Mouse (Mus musculus): Measurements from ENCODE around the gene Sipa1l1. TPM values are rescaled to one million over a fixed set of nuclear protein-coding genes. Genes with fewer than 3 reads are reported as not detected.

Gene Sipa1l1
- total and polyA plus RNA-seq, 2 experiments from 2014 or later: 7.0 to 17.1 TPM

- no peak for DNase-seq (ENCODE audit: low spot score)
- 74% methylated on average over 5 of the region's 5 CpGs for WGBS
- no peaks in the 10 kb centered on the region for H3K27me3 ChIP-seq (ENCODE audit: control insufficient read depth, insufficient read depth, low read length)
- ATAC-seq (ENCODE audit: insufficient read depth, low read depth): no peak
- TF ChIP-seq EP300 (IDR thresholded peaks at IDR 0.05; ENCODE audit: low read depth) (no peak), CTCF (IDR thresholded peaks at IDR 0.05; ENCODE audit: low read depth) (no peak)
- H3K4me2 ChIP-seq (ENCODE audit: low read depth, low read length): no peak overlapping the region
- H3K9ac ChIP-seq (replicated peaks; ENCODE audit: low read depth, low read length): no peak overlapping the region
- no peaks in the 10 kb centered on the region for H3K9me3 ChIP-seq (replicated peaks; ENCODE audit: control insufficient read depth, low read length)
- peaks cover 21% of the 10 kb centered on the region for H3K36me3 ChIP-seq (replicated peaks; ENCODE audit: control insufficient read depth, insufficient read depth, low read length)
- H3K27ac ChIP-seq (ENCODE audit: low read depth): no peak overlapping the region
- H3K4me1 ChIP-seq (ENCODE audit: control insufficient read depth, insufficient read depth): peaks cover 16% of the 10 kb centered on the region
- no peak overlapping the region for H3K4me3 ChIP-seq (ENCODE audit: low read depth, low read length)
These were observed 238.6 kb downstream of the Sipa1l1 start for GRCm38 (mm10) chr12:82407531-82408255.

- TF ChIP-seq EP300 (IDR thresholded peaks at IDR 0.05; ENCODE audit: low read depth): no peak
- H3K27ac ChIP-seq (ENCODE audit: low read depth): 0 out of 2 replicates have a peak overlapping the region, but pooled peaks have one; percentile 4
- peak; percentile 55 for DNase-seq (ENCODE audit: low spot score)
- H3K4me3 ChIP-seq (ENCODE audit: low read depth, low read length): no peak overlapping the region
- 27% methylated on average over 6 of the region's 6 CpGs for WGBS
- peaks cover 14% of the 10 kb centered on the region for H3K36me3 ChIP-seq (replicated peaks; ENCODE audit: control insufficient read depth, insufficient read depth, low read length)
- no peaks in the 10 kb centered on the region for H3K9me3 ChIP-seq (replicated peaks; ENCODE audit: control insufficient read depth, low read length)
- no peaks in the 10 kb centered on the region for H3K27me3 ChIP-seq (ENCODE audit: control insufficient read depth, insufficient read depth, low read length)
- ATAC-seq (ENCODE audit: insufficient read depth, low read depth): peak; percentile 74
- no peak overlapping the region for H3K4me2 ChIP-seq (ENCODE audit: low read depth, low read length)
- H3K4me1 ChIP-seq (ENCODE audit: control insufficient read depth, insufficient read depth): peaks cover 16% of the 10 kb centered on the region
- H3K9ac ChIP-seq (replicated peaks; ENCODE audit: low read depth, low read length): no peak overlapping the region
These were observed 239.4 kb downstream of the Sipa1l1 start for GRCm38 (mm10) chr12:82408486-82408885.

GRCm38 (mm10) chr12:82409686-82410472, 240.8 kb downstream of the Sipa1l1 start:
- Histone ChIP-seq H3K4me3 (ENCODE audit: low read depth, low read length) (no peak overlapping the region), H3K9ac (replicated peaks; ENCODE audit: low read depth, low read length) (no peak overlapping the region), H3K4me1 (ENCODE audit: control insufficient read depth, insufficient read depth) (peaks cover 16% of the 10 kb centered on the region), H3K27me3 (ENCODE audit: control insufficient read depth, insufficient read depth, low read length) (no peaks in the 10 kb centered on the region), H3K9me3 (replicated peaks; ENCODE audit: control insufficient read depth, low read length) (no peaks in the 10 kb centered on the region), H3K4me2 (ENCODE audit: low read depth, low read length) (no peak overlapping the region), H3K27ac (ENCODE audit: low read depth) (no peak overlapping the region), H3K36me3 (replicated peaks; ENCODE audit: control insufficient read depth, insufficient read depth, low read length) (no peaks in the 10 kb centered on the region; the same call in 1 of the 2 replicates)
- TF ChIP-seq CTCF (IDR thresholded peaks at IDR 0.05; ENCODE audit: low read depth): no peak
- TF ChIP-seq EP300 (IDR thresholded peaks at IDR 0.05; ENCODE audit: low read depth): no peak
- WGBS: 60% methylated on average over 7 of the region's 7 CpGs
- ATAC-seq (ENCODE audit: insufficient read depth, low read depth) (no peak), DNase-seq (ENCODE audit: low spot score) (no peak)

GRCm38 (mm10) chr12:82412291-82413032, 243.3 kb downstream of the Sipa1l1 start:
- no peak overlapping the region for H3K4me3 ChIP-seq (ENCODE audit: low read depth, low read length)
- no peak overlapping the region for H3K4me2 ChIP-seq (ENCODE audit: low read depth, low read length)
- H3K36me3 ChIP-seq (replicated peaks; ENCODE audit: control insufficient read depth, insufficient read depth, low read length): peaks cover 8% of the 10 kb centered on the region; the same call in 1 of the 2 replicates
- no peak overlapping the region for H3K9ac ChIP-seq (replicated peaks; ENCODE audit: low read depth, low read length)
- WGBS: 61% methylated on average over 3 of the region's 3 CpGs
- no peaks in the 10 kb centered on the region for H3K27me3 ChIP-seq (ENCODE audit: control insufficient read depth, insufficient read depth, low read length)
- TF ChIP-seq EP300 (IDR thresholded peaks at IDR 0.05; ENCODE audit: low read depth) (no peak), CTCF (IDR thresholded peaks at IDR 0.05; ENCODE audit: low read depth) (no peak)
- H3K9me3 ChIP-seq (replicated peaks; ENCODE audit: control insufficient read depth, low read length): no peaks in the 10 kb centered on the region
- peak overlapping the region; percentile 60; the same call in 1 of the 2 replicates for H3K27ac ChIP-seq (ENCODE audit: low read depth)
- ATAC-seq (ENCODE audit: insufficient read depth, low read depth): no peak
- peak; percentile 70 for DNase-seq (ENCODE audit: low spot score)
- H3K4me1 ChIP-seq (ENCODE audit: control insufficient read depth, insufficient read depth): peaks cover 31% of the 10 kb centered on the region

- H3K36me3 ChIP-seq (replicated peaks; ENCODE audit: control insufficient read depth, insufficient read depth, low read length): peaks cover 23% of the 10 kb centered on the region; the same call in 1 of the 2 replicates
- no peak overlapping the region for H3K4me2 ChIP-seq (ENCODE audit: low read depth, low read length)
- TF ChIP-seq EP300 (IDR thresholded peaks at IDR 0.05; ENCODE audit: low read depth) (no peak), CTCF (IDR thresholded peaks at IDR 0.05; ENCODE audit: low read depth) (peak; percentile 15; the same call in 1 of the 2 replicates)
- H3K4me3 ChIP-seq (ENCODE audit: low read depth, low read length): no peak overlapping the region
- peak; percentile 53 for DNase-seq (ENCODE audit: low spot score)
- H3K27ac ChIP-seq (ENCODE audit: low read depth): peak overlapping the region; percentile 0; the same call in 1 of the 2 replicates
- peaks cover 21% of the 10 kb centered on the region; the same call in 1 of the 2 replicates for H3K4me1 ChIP-seq (ENCODE audit: control insufficient read depth, insufficient read depth)
- no peaks in the 10 kb centered on the region for H3K9me3 ChIP-seq (replicated peaks; ENCODE audit: control insufficient read depth, low read length)
- peak; percentile 75 for ATAC-seq (ENCODE audit: insufficient read depth, low read depth)
- WGBS: 24% methylated on average over 4 of the region's 4 CpGs
- H3K9ac ChIP-seq (replicated peaks; ENCODE audit: low read depth, low read length): no peak overlapping the region
- H3K27me3 ChIP-seq (ENCODE audit: control insufficient read depth, insufficient read depth, low read length): no peaks in the 10 kb centered on the region
These were observed 246.7 kb downstream of the Sipa1l1 start for GRCm38 (mm10) chr12:82415690-82416364.
